Mouse (Mus musculus): ENCODE measurements around the gene Acot5. TPM values are rescaled to one million over a fixed set of nuclear protein-coding genes. Genes with fewer than 3 reads are reported as not detected.
"Not testable (repeated sequence)": the region's sequence is repeated elsewhere in the genome, so short reads cannot be mapped to it uniquely, and the experiment has no call there.

The Acot5 gene
- polyA plus RNA-seq, 1 experiment from 2014 or later, result not detected

DNA sequence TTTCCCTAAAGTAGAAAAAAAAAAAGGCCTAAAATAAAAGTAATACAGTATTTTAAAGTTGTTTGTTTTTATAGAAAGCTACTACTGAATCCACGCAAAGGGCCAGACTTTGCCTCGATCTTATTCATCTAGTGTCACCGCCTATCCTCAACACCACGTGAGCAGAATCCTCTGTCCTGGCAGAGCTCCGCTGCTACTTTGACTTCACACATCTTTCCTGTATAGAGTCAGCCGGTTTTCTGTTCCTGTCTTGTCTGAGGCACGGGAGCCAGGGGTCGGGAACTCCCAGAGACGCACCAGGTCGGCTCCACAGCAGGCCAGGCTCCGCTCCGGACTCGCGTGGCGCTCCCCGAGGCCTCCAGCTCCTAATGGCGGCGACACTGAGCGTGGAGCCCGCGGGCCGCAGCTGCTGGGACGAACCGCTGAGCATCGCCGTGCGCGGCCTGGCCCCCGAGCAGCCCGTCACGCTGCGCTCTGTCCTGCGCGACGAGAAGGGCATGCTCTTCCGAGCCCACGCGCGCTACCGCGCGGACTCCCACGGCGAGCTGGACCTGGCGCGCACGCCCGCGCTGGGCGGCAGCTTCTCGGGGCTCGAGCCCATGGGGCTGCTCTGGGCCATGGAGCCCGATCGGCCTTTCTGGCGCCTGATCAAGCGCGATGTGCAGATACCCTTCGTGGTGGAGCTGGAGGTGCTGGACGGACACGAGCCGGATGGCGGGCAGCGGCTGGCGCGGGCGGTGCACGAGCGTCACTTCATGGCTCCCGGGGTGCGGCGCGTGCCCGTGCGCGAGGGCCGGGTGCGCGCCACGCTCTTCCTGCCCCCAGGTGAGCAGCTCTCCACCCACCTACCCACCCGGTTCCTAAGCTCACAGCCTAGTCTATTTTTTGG lies 31.7 kb downstream of the Acot5 start, which contains the start of gene Acot6:
Acot6 (plus strand) TSS at position 51 of the 889 bp plus-strand sequence.
- peak; percentile 71; the same call in 1 of the 2 replicates for ATAC-seq (ENCODE audit: low FRiP score, low read depth)
- H3K27me3 ChIP-seq, H3K36me3 ChIP-seq, H3K9me3 ChIP-seq, H3K4me1 ChIP-seq: not testable (repeated sequence)
- peak within 1 kb of the TSS; percentile 65 for H3K9ac ChIP-seq (replicated peaks)
- H3K4me2 ChIP-seq (replicated peaks), result peak within 1 kb of the TSS; percentile 74
- H3K4me3 ChIP-seq, result peak within 1 kb of the TSS; percentile 55
- H3K27ac ChIP-seq (replicated peaks), result 0 out of 2 replicates have a peak within 1 kb of the TSS, but pooled peaks have one; percentile 25
- 2% methylated on average over 74 of the region's 80 CpGs for WGBS

DNA sequence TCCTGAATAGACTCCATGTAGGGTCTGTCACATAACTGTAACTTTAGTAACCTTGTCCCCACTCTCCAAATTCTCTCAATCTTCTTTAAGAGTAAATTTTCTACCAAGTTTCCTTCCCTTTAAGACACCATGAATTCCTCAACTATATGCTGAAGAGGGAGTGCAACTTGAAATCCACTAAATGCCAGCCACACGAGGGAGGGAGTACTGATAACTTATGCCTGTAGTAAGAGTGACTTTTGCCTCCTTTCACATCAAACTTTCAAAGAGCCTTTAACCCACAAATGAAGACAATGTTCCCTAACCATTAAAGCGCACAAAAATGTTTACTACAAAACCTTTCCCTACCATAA lies 32.3 kb downstream of the Acot5 start:
- Histone ChIP-seq H3K27me3 (peaks cover 7% of the 10 kb centered on the region; the same call in 1 of the 2 replicates), H3K27ac (replicated peaks) (no peak overlapping the region), H3K4me3 (peak overlapping the region; percentile 55), H3K4me2 (replicated peaks) (peak overlapping the region; percentile 74), H3K36me3 (no peaks in the 10 kb centered on the region), H3K9ac (replicated peaks) (peak overlapping the region; percentile 65; the same call in 1 of the 2 replicates), H3K4me1 (peaks cover 2% of the 10 kb centered on the region; the same call in 1 of the 2 replicates), H3K9me3 (no peaks in the 10 kb centered on the region)
- 50% methylated on average over 2 of the region's 2 CpGs for WGBS
- ATAC-seq (ENCODE audit: low FRiP score, low read depth), result no peak

DNA sequence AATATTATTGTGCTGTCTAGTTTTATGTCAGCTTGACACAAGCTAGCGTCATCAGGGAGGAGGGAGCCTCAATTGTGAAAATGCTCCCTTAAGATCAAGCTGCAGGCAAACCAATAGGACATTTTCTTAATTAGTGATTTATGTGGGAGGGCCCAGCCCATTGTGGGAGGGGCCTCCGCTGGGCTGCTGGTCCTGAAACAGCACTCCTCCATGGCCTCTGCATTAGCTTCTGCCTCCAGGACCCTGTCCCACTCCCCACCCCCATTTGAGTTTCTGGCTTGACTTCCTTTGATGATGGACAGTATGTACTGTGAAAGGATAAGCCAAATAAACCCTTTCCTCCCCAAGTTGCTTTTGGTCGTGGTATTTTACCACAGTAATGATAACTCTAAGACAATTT lies 37.9 kb downstream of the Acot5 start:
- no peak overlapping the region for H3K9ac ChIP-seq (replicated peaks)
- H3K9me3 ChIP-seq, result no peaks in the 10 kb centered on the region
- peaks cover 1% of the 10 kb centered on the region; the same call in 1 of the 2 replicates for H3K27me3 ChIP-seq
- H3K27ac ChIP-seq (replicated peaks), result no peak overlapping the region
- H3K4me2 ChIP-seq (replicated peaks), result no peak overlapping the region
- 77% methylated on average over 3 of the region's 3 CpGs for WGBS
- H3K36me3 ChIP-seq, result no peaks in the 10 kb centered on the region
- H3K4me3 ChIP-seq, result no peak overlapping the region
- ATAC-seq (ENCODE audit: low FRiP score, low read depth), result no peak
- no peaks in the 10 kb centered on the region for H3K4me1 ChIP-seq

DNA sequence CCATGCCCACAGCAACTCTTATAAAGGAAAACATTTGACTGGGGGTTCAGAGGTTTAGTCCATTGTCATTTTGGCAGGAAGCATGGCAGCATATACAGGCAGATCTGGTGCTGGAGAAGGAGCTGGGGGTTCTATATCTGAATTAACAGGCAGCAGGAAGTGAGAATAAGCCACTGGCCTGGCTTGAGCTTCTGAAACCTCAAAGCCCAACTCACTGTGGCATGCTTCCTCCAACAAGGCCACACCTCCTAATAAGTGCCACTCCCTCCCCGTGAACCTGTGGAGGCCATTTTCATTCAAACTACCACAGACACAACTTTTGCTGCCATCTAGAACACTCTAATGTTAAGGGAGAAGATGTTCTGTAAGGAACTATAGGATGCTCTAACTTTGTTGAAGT lies 38.6 kb downstream of the Acot5 start:
- Histone ChIP-seq H3K27ac (replicated peaks) (no peak overlapping the region), H3K36me3 (no peaks in the 10 kb centered on the region), H3K4me3 (no peak overlapping the region), H3K9me3 (no peaks in the 10 kb centered on the region), H3K9ac (replicated peaks) (no peak overlapping the region), H3K27me3 (no peaks in the 10 kb centered on the region), H3K4me1 (no peaks in the 10 kb centered on the region), H3K4me2 (replicated peaks) (no peak overlapping the region)
- WGBS, result 84% methylated on average over 1 of the region's 1 CpGs
- no peak for ATAC-seq (ENCODE audit: low FRiP score, low read depth)

DNA sequence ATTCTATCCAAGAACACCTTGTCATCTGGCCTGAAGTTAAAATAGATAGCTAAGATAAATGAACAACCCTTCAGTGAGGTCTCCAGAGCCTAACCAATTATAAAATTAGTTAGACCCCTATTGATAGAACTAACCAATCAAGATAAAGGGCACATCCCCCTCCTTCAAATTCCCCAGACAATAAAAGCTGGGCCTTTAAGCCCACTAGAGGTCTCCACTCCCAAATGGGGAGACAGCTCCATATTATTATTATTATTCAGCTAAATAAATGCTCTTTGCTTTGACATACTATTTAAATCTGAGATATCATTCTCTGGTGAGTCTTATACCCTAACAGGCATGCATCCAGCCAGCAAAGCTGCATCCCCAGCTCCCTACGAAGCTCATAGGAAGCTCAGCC lies 40.8 kb downstream of the Acot5 start:
- ATAC-seq (ENCODE audit: low FRiP score, low read depth), result no peak
- H3K9ac ChIP-seq (replicated peaks), result no peak overlapping the region
- no peaks in the 10 kb centered on the region for H3K36me3 ChIP-seq
- H3K27me3 ChIP-seq, result no peaks in the 10 kb centered on the region
- peaks cover 4% of the 10 kb centered on the region for H3K4me1 ChIP-seq
- WGBS, result 85% methylated on average over 1 of the region's 1 CpGs
- no peak overlapping the region for H3K4me2 ChIP-seq (replicated peaks)
- H3K9me3 ChIP-seq, result no peaks in the 10 kb centered on the region
- no peak overlapping the region for H3K27ac ChIP-seq (replicated peaks)
- H3K4me3 ChIP-seq, result no peak overlapping the region

DNA sequence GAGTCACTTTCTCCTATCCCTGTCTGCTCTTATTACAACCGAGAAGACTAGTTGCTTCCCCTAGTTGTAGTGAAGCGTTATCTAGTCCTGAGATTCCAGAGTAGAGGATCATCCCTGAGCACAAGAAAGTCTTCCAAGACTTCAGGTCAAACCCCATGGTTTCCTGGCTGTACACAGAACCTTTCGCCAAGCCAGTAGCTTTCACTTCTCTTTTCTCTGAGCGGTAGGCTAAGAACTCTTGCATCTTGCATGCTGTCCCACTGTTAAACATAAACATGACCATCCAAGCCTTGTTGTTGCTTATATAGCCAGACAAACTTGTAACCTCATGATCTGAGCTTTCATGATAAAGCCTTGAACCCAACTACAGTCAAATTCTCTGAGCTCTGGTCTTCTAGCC lies 41.7 kb downstream of the Acot5 start:
- H3K4me1 ChIP-seq, result peaks cover 9% of the 10 kb centered on the region
- no peak overlapping the region for H3K4me2 ChIP-seq (replicated peaks)
- no peaks in the 10 kb centered on the region for H3K27me3 ChIP-seq
- no peaks in the 10 kb centered on the region for H3K9me3 ChIP-seq
- ATAC-seq (ENCODE audit: low FRiP score, low read depth), result no peak
- no peak overlapping the region for H3K27ac ChIP-seq (replicated peaks)
- H3K4me3 ChIP-seq, result no peak overlapping the region
- WGBS, result 90% methylated on average over 4 of the region's 4 CpGs
- no peaks in the 10 kb centered on the region for H3K36me3 ChIP-seq
- no peak overlapping the region for H3K9ac ChIP-seq (replicated peaks)

DNA sequence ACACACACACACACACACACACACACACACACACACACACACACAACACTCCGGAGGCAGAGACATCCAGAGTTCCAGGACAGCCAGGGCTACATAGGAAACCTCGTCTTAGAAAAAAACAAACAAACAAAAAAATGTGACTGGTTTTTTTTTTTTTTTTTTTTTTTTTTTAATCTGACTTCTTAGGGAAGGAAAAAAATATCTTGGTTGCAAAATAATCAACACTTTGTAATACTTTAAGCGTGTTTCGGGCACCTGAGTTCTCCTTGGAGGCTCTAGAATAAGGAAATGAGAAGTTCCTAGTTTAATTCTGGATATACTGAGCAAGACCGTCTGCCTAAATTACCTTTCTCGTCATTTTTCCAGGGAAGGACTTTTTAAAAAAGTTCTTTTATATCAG lies 44.6 kb downstream of the Acot5 start:
- peak overlapping the region; percentile 86 for H3K4me3 ChIP-seq
- no peaks in the 10 kb centered on the region for H3K9me3 ChIP-seq
- no peak overlapping the region for H3K9ac ChIP-seq (replicated peaks)
- H3K4me1 ChIP-seq, result peaks cover 9% of the 10 kb centered on the region
- WGBS, result 55% methylated on average over 6 of the region's 6 CpGs
- H3K27me3 ChIP-seq, result no peaks in the 10 kb centered on the region
- ATAC-seq (ENCODE audit: low FRiP score, low read depth), result no peak
- peak overlapping the region; percentile 66 for H3K4me2 ChIP-seq (replicated peaks)
- H3K36me3 ChIP-seq, result no peaks in the 10 kb centered on the region
- H3K27ac ChIP-seq (replicated peaks), result no peak overlapping the region

DNA sequence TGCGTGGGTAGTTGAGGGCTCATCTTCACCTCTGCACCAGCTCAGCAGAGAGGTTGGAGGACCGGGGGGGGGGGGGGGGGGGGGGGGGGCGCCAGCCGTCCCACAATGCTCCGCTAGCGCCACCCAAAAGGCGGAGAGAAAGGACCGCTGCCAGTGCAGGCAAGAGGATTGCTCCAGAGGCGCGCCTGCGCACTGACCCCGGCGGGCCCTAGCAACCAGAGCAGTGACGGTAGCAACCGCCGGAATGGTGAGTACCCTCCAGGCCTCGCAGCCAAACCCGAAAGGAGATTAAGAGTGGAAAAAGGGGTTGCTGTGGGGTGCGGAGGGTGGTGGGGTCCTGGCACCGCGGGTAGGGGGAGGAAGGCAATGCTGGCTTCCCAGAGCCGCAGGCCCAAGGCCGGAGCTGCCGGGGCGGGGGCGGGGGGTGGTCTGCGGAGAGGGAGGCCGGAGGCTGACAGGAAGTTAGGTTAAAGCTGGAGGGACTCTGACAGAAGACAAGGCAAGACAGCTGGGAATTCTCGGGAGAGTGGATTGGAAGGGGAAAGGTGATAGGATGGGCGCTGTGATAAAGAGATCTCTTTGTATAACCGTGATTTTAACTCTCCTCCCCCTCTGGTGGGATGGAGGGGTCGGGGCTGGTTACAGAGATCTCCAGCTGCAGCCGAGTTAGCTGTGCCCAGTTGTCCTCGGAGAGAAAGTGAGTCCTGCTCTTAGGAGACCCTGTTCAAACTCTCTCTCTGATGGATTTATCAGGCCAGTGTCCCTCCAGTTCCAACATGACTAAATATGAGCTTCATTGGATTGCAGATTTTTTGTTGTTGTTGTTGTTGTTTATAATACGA lies 45.2 kb downstream of the Acot5 start, which contains the start of gene Dnal1:
Dnal1 (plus strand) TSS at position 214 of the 842 bp plus-strand sequence.
- peak; percentile 96 for ATAC-seq (ENCODE audit: low FRiP score, low read depth)
- H3K4me1 ChIP-seq, result peaks cover 9% of the 10 kb centered on the region
- H3K36me3 ChIP-seq, result no peaks in the 10 kb centered on the region
- H3K9ac ChIP-seq (replicated peaks), result peak within 1 kb of the TSS; percentile 80
- H3K27me3 ChIP-seq, result no peaks in the 10 kb centered on the region
- peak within 1 kb of the TSS; percentile 66 for H3K4me2 ChIP-seq (replicated peaks)
- 3% methylated on average over 32 of the region's 35 CpGs for WGBS
- peak within 1 kb of the TSS; percentile 86 for H3K4me3 ChIP-seq
- peak within 1 kb of the TSS; percentile 78 for H3K27ac ChIP-seq (replicated peaks)
- no peaks in the 10 kb centered on the region for H3K9me3 ChIP-seq

DNA sequence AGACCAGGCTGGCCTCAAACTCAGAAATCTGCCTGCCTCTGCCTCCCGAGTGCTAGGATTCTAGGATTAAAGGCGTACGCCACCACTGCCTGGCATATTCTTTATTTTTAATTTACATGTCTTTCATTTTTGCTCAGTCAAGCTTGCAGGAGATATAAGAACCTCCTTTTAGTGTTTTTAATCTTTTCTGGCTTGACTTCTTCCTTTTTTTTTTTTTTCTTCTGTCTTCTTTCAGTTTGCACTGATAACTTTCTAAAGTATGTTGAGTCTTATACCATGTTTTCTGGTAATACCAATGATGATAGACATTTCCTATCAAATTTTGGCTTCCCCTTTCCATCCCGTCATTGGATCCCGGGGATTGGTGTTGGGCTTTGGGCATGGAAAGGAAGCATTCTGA lies 50.5 kb downstream of the Acot5 start:
- no peak overlapping the region for H3K9ac ChIP-seq (replicated peaks)
- no peaks in the 10 kb centered on the region for H3K27me3 ChIP-seq
- ATAC-seq (ENCODE audit: low FRiP score, low read depth), result no peak
- no peak overlapping the region for H3K4me2 ChIP-seq (replicated peaks)
- no peak overlapping the region for H3K27ac ChIP-seq (replicated peaks)
- H3K4me1 ChIP-seq, result peaks cover 8% of the 10 kb centered on the region
- H3K9me3 ChIP-seq, result no peaks in the 10 kb centered on the region
- H3K4me3 ChIP-seq, result no peak overlapping the region
- 95% methylated on average over 5 of the region's 5 CpGs for WGBS
- H3K36me3 ChIP-seq, result no peaks in the 10 kb centered on the region

Other genes with a start within 250 kb of the Acot5 start
- 31.9 and 33.0 TPM in 2 replicates for gene Numb, start 147.4 kb upstream of the Acot5 start, polyA plus RNA-seq (2016; fragmentation: Nextera tagmentation; extraction: Ambion mirVana)
- 16.7 and 19.0 TPM in 2 replicates for gene Riox1, start 118.7 kb upstream of the Acot5 start, polyA plus RNA-seq (2016; fragmentation: Nextera tagmentation; extraction: Ambion mirVana)
- gene Heatr4, start 84.5 kb upstream of the Acot5 start, polyA plus RNA-seq (2016; fragmentation: Nextera tagmentation; extraction: Ambion mirVana), result not detected in 2 replicates
- 14.7 and 14.9 TPM in 2 replicates for gene Acot2, start 81.5 kb upstream of the Acot5 start, polyA plus RNA-seq (2016; fragmentation: Nextera tagmentation; extraction: Ambion mirVana)
- 44.3 and 50.8 TPM in 2 replicates for gene Acot1, start 59.8 kb upstream of the Acot5 start, polyA plus RNA-seq (2016; fragmentation: Nextera tagmentation; extraction: Ambion mirVana)
- gene Acot4, start 30.9 kb upstream of the Acot5 start, polyA plus RNA-seq (2016; fragmentation: Nextera tagmentation; extraction: Ambion mirVana), result 0.18 and 0.67 TPM in 2 replicates
- gene Gm49366, start 30.4 kb upstream of the Acot5 start, polyA plus RNA-seq (2016; fragmentation: Nextera tagmentation; extraction: Ambion mirVana), result not detected in 2 replicates
- gene Acot3, start 17.2 kb upstream of the Acot5 start, polyA plus RNA-seq (2016; fragmentation: Nextera tagmentation; extraction: Ambion mirVana), result 0.58 and 0.61 TPM in 2 replicates
- 0.88 and 1.1 TPM in 2 replicates for gene Acot6, start 31.3 kb downstream of the Acot5 start, polyA plus RNA-seq (2016; fragmentation: Nextera tagmentation; extraction: Ambion mirVana)
- gene Dnal1, start 45.0 kb downstream of the Acot5 start, polyA plus RNA-seq (2016; fragmentation: Nextera tagmentation; extraction: Ambion mirVana), result 6.9 and 7.4 TPM in 2 replicates
- gene Pnma1, start 79.2 kb downstream of the Acot5 start, polyA plus RNA-seq (2016; fragmentation: Nextera tagmentation; extraction: Ambion mirVana), result 3.6 and 3.7 TPM in 2 replicates
- 6.5 and 6.6 TPM in 2 replicates for gene Elmsan1, start 149.6 kb downstream of the Acot5 start, polyA plus RNA-seq (2016; fragmentation: Nextera tagmentation; extraction: Ambion mirVana)
- 15.2 and 18.1 TPM in 2 replicates for gene Ptgr2, start 215.9 kb downstream of the Acot5 start, polyA plus RNA-seq (2016; fragmentation: Nextera tagmentation; extraction: Ambion mirVana)
- gene Zfp410, start 247.5 kb downstream of the Acot5 start, polyA plus RNA-seq (2016; fragmentation: Nextera tagmentation; extraction: Ambion mirVana), result 117 TPM in 2 replicates

Data from midbrain, embryonic 12.5 days (tissue).